Mouse (Mus musculus) midbrain, embryonic 10.5 days (tissue): ENCODE data around the gene Nav2. TPM values are rescaled to one million over a fixed set of nuclear protein-coding genes. Genes with fewer than 3 reads are reported as not detected.

Experiments
- DNase-seq: peaks from one replicate; pipeline ENCODE4 v3.0.0-alpha.2; 2017; ENCODE audit warnings: low spot score
- H3K27ac ChIP-seq: fragments of 300-500 bp; sonication (generic); replicated peaks from 2 replicates; pipeline ENCODE4 v1.5.1; 2016; ENCODE audit warnings: mild to moderate bottlenecking
- H3K27me3 ChIP-seq: fragments of 300-500 bp; sonication (generic); 2 replicates; pipeline ENCODE4 v1.6.1; 2016; ENCODE audit warnings: low read depth, mild to moderate bottlenecking; ENCODE audit not compliant: poor library complexity, severe bottlenecking
- H3K36me3 ChIP-seq: fragments of 300-500 bp; sonication (generic); 2 replicates; pipeline ENCODE4 v1.6.1; 2016; ENCODE audit warnings: mild to moderate bottlenecking, moderate library complexity
- H3K4me1 ChIP-seq: fragments of 300-500 bp; sonication (generic); 2 replicates; pipeline ENCODE4 v1.6.1; 2016
- H3K4me3 ChIP-seq: fragments of 300-500 bp; sonication (generic); 2 replicates; pipeline ENCODE4 v1.5.1; 2016; ENCODE audit warnings: mild to moderate bottlenecking, moderate library complexity
- H3K9me3 ChIP-seq: fragments of 300-500 bp; sonication (generic); replicated peaks from 2 replicates; pipeline ENCODE4 v1.6.1; 2016; ENCODE audit warnings: mild to moderate bottlenecking
- WGBS: fragments of 180-500 bp; shearing (Covaris S2); methylation state at CpG from one replicate; pipeline ENCODE4 v1.1.7; 2016; 5-methylcytosine and 5-hydroxymethylcytosine counted together
- polyA plus RNA-seq: library from polyadenylated mRNA; unstranded; fragments of >200 nt; fragmentation: Nextera tagmentation; extraction: Ambion mirVana; gene quantifications from 2 replicates; pipeline ENCODE4 v1.2.1, GENCODE M21; 2016

The Nav2 gene
- polyA plus RNA-seq, 1 experiment from 2014 or later = 13.7 TPM

DNA sequence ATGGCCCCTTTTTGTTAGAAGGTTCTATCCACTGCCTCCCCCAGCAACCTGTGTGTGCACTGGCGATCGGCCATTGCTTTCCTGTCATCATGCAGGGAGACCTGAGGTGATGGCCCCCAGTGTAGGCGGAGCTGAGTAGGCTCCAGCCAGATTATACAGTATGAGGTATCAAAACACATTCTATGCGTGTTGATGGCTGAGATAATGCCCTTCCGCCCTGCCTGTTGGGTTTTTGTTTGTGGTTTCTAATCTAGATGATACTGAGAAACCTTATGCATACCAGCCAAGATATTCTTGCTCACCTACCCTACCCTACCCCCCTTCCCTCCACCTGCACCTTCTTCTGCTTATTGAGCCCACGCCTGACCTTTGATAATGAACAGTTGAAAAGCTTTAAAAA lies 291.8 kb downstream of the Nav2 start:
- Histone ChIP-seq H3K36me3 (no peaks in the 10 kb centered on the region), H3K9me3 (no peaks in the 10 kb centered on the region), H3K27ac (no peak overlapping the region), H3K4me3 (no peak overlapping the region), H3K27me3 (no peaks in the 10 kb centered on the region), H3K4me1 (peaks cover 14% of the 10 kb centered on the region)
- 92% methylated on average over 6 of the region's 6 CpGs for WGBS
- no peak for DNase-seq

DNA sequence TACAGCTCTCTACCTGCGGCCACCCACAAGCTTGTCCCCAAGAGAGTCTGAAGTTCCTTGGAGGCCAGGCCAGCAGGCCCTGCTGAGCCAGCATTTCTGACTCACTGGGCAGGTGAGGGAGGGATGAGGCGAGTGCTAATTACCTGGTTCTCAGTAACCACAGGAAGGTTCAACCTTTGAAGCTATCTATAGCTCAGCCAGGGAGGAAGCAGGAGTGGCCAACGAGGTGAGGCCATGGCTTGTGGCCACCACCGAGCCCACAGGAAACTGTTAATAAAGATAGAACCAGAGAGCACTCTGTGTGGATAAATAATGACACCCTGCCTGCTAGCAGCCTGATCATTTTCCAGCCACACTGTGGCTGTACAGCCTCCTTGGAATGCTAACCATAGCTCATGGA lies 294.5 kb downstream of the Nav2 start:
- H3K36me3 ChIP-seq = no peaks in the 10 kb centered on the region
- WGBS = 75% methylated on average over 4 of the region's 4 CpGs

DNA sequence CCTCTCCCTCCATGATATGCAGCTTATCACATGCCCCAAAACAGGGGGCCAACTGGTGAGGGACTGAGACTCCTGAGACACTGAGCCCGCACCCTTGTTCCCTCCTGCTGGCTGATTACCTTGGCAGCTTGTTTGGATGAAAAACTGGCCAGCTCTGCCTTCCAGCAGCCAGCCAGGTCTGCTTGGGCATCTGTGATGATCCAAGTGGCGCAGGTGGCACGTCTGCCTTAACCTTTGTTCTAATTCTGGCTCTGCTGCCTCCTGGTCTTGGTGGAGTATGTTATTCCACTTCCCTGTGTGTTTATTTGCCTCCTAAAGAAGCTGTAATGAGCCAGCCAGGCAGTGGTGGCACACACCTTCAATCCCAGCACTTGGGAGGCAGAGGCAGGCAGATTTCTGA lies 296.3 kb downstream of the Nav2 start:
- Histone ChIP-seq H3K4me3 (no peak overlapping the region), H3K27me3 (no peaks in the 10 kb centered on the region), H3K36me3 (no peaks in the 10 kb centered on the region), H3K9me3 (no peaks in the 10 kb centered on the region), H3K4me1 (peaks cover 22% of the 10 kb centered on the region), H3K27ac (no peak overlapping the region)
- no peak for DNase-seq
- WGBS = 93% methylated on average over 3 of the region's 3 CpGs

More for the DNA sequence above, 294.5 kb downstream of the Nav2 start:
- no peak overlapping the region for H3K4me3 ChIP-seq
- no peak overlapping the region for H3K27ac ChIP-seq
- H3K4me1 ChIP-seq = peaks cover 14% of the 10 kb centered on the region
- H3K9me3 ChIP-seq = no peaks in the 10 kb centered on the region
- H3K27me3 ChIP-seq = no peaks in the 10 kb centered on the region
- DNase-seq = no peak

DNA sequence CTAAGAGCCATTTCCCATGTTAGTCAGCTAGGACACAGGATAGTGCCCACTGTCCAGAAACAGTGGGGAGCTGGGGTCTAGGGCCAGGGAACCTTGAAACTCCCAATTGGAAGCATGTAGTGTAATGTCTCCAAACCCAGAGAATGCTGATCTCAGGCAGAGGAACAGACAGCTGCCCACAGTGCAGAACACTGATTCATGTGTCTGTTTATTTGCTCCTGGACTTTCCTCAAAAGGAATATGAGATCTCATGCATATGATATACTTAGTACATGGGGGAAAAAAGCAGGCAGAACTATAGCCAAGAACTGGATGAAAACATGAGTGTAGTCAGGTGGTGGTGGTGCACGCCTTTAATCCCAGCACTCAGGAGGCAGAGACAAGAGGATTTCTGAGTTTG lies 297.0 kb downstream of the Nav2 start:
- no peak for DNase-seq
- H3K9me3 ChIP-seq = no peaks in the 10 kb centered on the region
- no peak overlapping the region for H3K4me3 ChIP-seq
- WGBS = 80% methylated on average over 1 of the region's 1 CpGs
- H3K27ac ChIP-seq = no peak overlapping the region
- H3K4me1 ChIP-seq = peaks cover 25% of the 10 kb centered on the region
- no peaks in the 10 kb centered on the region for H3K27me3 ChIP-seq
- H3K36me3 ChIP-seq = no peaks in the 10 kb centered on the region

DNA sequence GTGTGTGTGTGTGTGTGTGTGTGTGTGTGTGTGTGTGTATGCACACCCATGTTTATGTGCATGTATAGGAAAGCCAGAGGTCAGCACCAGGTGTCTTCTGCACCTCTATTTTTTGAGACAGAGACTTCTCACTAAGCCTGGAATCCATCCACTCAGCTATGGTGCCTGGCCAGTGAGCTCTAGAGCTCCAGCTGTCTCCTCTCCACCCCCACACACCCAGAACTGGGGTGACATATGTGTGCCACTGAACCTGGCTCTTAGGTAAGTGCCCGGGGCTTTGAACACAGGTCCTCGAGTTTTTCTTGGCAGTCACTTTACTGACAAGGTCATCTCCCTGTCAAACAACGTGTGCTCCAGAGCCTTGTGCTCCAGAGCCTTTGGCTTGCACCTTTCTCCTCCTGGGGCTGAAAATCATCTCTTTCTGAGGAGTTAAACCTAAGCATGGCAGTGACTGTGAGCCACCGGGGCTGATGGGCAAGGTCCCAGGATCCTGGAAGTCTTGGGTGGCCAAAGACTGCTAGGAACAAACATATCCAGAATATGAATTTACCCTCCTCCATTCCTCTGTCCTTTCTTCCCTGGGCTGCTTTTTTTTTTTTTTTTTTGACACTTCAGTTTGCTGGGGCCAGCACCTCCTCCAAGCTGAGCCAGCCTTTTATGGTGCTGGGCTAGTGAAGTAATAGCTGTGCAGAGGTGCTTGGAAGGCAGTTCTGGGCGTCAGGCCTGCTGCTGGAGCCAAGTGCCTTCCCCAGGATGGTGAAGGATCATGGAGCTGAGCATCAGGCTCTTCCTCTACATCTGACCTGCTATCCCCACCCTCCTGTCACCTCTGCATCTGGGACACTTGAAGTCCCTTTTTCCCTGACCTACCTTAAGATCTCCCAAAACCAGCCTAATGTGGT lies 298.5 kb downstream of the Nav2 start:
- Histone ChIP-seq H3K36me3 (no peaks in the 10 kb centered on the region), H3K9me3 (no peaks in the 10 kb centered on the region), H3K4me1 (peaks cover 24% of the 10 kb centered on the region), H3K27ac (no peak overlapping the region), H3K27me3 (no peaks in the 10 kb centered on the region), H3K4me3 (no peak overlapping the region)
- DNase-seq = no peak
- WGBS = 82% methylated on average over 5 of the region's 5 CpGs

DNA sequence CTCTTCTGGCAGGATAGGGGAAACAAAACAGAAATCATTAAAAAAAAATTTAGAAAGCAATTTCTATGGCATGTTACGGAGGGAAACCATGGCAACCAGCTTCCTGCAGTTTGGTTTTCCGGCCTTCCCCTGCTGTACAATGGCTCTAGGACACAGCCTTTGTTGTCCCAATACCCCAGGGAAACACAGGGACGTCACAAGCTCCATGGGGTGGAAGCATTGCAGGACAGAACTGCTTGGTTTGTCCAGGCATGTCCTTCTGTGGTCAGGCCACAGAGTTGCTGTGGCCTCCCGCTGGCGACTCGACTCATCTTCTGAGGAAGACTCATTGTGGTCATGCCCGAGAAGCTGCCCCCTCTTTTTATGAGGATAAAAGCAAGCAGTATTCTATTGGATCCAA lies 301.0 kb downstream of the Nav2 start:
- DNase-seq = peak; percentile 22

DNA sequence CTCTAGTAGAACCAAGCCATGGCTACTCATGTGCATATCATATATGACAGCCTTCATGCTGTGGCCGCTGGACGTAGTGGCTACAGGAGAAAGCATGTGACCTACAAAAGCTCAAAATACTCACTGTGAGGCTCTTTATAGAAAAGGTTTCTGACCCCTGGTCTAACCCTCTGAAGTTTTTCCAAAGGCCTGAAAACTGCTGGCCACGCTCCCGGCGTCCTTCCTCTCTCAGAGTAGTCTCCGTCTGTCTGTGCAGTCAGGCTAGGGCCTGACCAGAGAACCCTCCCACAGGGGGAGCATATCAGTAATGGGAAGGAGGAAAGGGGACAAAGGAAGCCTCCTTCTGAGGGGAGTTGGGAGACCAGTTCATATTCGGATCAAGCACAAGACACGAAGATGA lies 302.2 kb downstream of the Nav2 start:
- Histone ChIP-seq H3K27me3 (no peaks in the 10 kb centered on the region), H3K9me3 (no peaks in the 10 kb centered on the region), H3K4me3 (no peak overlapping the region), H3K27ac (no peak overlapping the region), H3K36me3 (no peaks in the 10 kb centered on the region), H3K4me1 (peaks cover 26% of the 10 kb centered on the region)
- WGBS = 93% methylated on average over 8 of the region's 8 CpGs
- DNase-seq = no peak

More for the DNA sequence above, 301.0 kb downstream of the Nav2 start:
- H3K4me1 ChIP-seq = peaks cover 26% of the 10 kb centered on the region
- H3K9me3 ChIP-seq = no peaks in the 10 kb centered on the region
- H3K27ac ChIP-seq = peak overlapping the region; percentile 50; the same call in 1 of the 2 replicates
- WGBS = 51% methylated on average over 7 of the region's 7 CpGs
- H3K4me3 ChIP-seq = no peak overlapping the region
- no peaks in the 10 kb centered on the region for H3K36me3 ChIP-seq
- no peaks in the 10 kb centered on the region for H3K27me3 ChIP-seq

DNA sequence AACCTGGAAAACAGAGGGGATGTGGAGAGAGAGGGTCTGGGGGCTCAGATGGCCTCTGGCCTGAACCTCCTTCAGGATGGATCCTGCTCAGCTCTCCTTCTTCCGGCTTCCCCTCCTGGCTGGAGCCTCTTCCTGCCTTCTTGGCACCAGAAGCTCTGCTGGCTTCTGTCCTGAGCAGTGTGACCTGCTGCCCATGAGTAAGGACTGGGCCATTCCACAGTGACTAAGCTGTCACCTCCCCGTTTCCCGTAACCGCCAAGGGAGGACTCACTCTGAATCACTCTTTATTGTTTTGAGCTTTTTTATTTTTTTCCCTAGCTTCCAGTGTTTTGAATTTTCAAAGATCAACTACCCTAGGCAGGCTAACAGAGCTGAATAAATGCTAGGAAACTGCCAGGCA lies 304.5 kb downstream of the Nav2 start:
- 87% methylated on average over 4 of the region's 4 CpGs for WGBS
- H3K4me3 ChIP-seq = no peak overlapping the region
- no peaks in the 10 kb centered on the region for H3K27me3 ChIP-seq
- no peaks in the 10 kb centered on the region for H3K36me3 ChIP-seq
- no peaks in the 10 kb centered on the region for H3K9me3 ChIP-seq
- DNase-seq = no peak
- no peak overlapping the region for H3K27ac ChIP-seq
- H3K4me1 ChIP-seq = peaks cover 26% of the 10 kb centered on the region

DNA sequence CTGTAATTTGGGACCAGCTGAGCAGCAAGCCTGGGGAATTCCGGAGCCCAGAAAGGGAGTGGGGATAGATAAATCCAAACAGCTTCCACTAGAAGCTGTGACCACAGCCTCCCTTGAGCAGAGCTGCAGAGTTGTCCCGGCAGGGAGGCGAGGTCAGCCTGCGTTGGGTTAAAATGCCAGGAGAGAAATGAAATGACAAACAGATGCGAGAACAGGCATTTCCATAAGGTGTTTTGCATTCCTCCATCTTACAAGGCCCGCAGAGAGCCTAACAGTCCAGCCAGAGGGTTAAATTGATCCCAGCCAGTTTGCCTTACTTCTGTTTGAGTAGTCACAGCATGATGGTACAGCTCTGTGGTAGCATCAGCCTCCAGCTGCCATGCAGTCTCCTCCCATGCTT lies 309.3 kb downstream of the Nav2 start:
- no peak for DNase-seq
- no peaks in the 10 kb centered on the region; the same call in 1 of the 2 replicates for H3K9me3 ChIP-seq
- H3K4me1 ChIP-seq = no peaks in the 10 kb centered on the region
- no peaks in the 10 kb centered on the region for H3K27me3 ChIP-seq
- H3K27ac ChIP-seq = no peak overlapping the region
- H3K36me3 ChIP-seq = no peaks in the 10 kb centered on the region
- 72% methylated on average over 6 of the region's 6 CpGs for WGBS
- H3K4me3 ChIP-seq = no peak overlapping the region

DNA sequence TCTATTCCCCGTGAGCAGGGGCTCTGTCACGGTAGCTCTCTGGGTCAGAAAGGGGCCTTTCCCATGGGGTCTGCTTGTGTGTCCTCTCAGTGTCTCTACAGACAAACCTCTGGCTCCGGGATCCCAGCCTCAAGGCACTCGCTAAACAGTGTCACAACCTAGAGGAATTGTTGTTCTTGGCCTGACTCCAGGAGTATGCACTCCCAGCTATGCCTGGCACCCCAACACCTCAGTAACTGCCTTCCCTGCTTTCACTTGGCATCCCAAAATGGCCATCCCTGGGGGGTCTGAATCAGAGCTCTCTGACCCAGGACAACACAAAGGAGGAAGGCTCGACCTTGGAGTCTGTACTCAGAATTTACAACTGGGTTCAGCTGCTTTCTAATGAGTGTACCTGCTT lies 317.2 kb downstream of the Nav2 start:
- no peaks in the 10 kb centered on the region for H3K4me1 ChIP-seq
- no peak for DNase-seq
- H3K36me3 ChIP-seq = no peaks in the 10 kb centered on the region
- no peak overlapping the region for H3K4me3 ChIP-seq
- no peaks in the 10 kb centered on the region for H3K27me3 ChIP-seq
- no peaks in the 10 kb centered on the region; the same call in 1 of the 2 replicates for H3K9me3 ChIP-seq
- 83% methylated on average over 5 of the region's 5 CpGs for WGBS
- no peak overlapping the region for H3K27ac ChIP-seq

DNA sequence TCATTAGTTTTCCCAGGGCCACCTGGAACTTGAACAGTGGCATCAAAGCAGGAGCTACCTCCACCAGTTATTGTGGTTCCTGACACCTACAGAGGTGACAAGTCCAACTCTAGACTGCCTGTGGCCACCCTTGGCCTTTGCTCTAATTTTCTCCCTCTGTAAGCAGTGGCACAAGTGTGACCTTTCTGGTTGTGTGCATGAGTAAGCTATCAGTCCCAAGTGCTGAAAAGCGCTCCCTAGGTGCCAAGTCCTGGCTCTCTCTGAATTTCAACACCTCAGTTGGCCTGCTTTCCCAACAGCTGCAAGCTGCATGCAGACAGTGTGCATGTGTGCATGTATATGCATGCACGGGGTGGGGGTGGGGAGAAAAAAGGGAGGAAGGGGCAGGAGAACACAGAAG lies 324.5 kb downstream of the Nav2 start:
- Histone ChIP-seq H3K27ac (no peak overlapping the region), H3K27me3 (no peaks in the 10 kb centered on the region), H3K36me3 (no peaks in the 10 kb centered on the region), H3K9me3 (no peaks in the 10 kb centered on the region), H3K4me1 (peaks cover 3% of the 10 kb centered on the region), H3K4me3 (no peak overlapping the region)
- no peak for DNase-seq
- 98% methylated on average over 2 of the region's 2 CpGs for WGBS

DNA sequence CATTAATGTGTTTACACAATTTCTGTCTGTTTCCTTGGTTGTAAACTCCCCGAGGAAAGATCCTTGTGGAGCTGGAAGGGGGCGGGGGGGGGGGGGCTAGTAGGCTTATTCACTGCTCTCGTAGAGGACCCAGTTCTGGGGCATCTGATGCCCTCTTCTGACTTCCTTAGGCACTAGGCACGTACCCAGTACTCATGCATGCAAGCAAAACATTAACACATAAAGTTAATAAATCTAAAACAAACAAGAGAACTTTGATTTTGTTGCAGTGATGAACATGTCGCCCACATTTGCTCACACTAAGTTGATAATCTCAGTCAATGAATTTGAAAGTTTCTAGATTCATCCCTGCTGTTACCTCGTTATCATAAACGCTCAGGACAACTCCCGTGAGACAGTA lies 325.8 kb downstream of the Nav2 start:
- no peak overlapping the region for H3K4me3 ChIP-seq
- H3K27ac ChIP-seq = no peak overlapping the region
- no peaks in the 10 kb centered on the region for H3K36me3 ChIP-seq
- no peaks in the 10 kb centered on the region for H3K27me3 ChIP-seq
- 86% methylated on average over 8 of the region's 8 CpGs for WGBS
- no peaks in the 10 kb centered on the region for H3K9me3 ChIP-seq
- DNase-seq = no peak
- peaks cover 3% of the 10 kb centered on the region for H3K4me1 ChIP-seq

DNA sequence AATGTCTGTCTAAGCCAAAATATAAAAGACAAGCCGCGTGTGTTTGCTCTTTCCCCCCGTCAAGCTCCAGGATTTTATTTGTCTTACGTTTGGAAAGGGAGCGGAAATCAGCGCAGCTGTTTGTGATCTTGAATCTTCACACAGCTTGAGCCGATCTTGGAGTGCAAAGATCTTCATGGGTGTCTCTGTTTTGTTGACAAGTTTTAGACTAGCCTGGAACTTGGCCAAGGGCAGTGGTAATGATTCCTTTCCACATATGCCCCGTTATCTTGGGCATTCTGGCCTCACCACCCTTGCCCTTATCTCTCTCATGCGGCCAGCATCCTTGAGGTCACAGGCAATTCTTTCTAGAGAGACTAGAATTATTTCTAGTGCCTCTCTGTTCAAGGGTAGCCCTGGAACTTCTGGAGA lies 326.8 kb downstream of the Nav2 start:
- Histone ChIP-seq H3K4me1 (peaks cover 3% of the 10 kb centered on the region), H3K36me3 (no peaks in the 10 kb centered on the region), H3K27me3 (no peaks in the 10 kb centered on the region), H3K9me3 (no peaks in the 10 kb centered on the region), H3K27ac (no peak overlapping the region), H3K4me3 (no peak overlapping the region)
- 81% methylated on average over 9 of the region's 9 CpGs for WGBS
- DNase-seq = no peak
